Mouse (Mus musculus) embryonic fibroblast, embryonic 13.5 days (primary cell): ENCODE results near the gene Oaf.

Source experiments
- CTCF ChIP-seq: IDR thresholded peaks from 2 replicates; pipeline ENCODE4 v1.5.1; 2011; ENCODE audit warnings: mild to moderate bottlenecking, control low read depth, low read length, moderate library complexity, borderline replicate concordance; ENCODE audit not compliant: insufficient read depth
- POLR2A ChIP-seq: IDR thresholded peaks from 2 replicates; pipeline ENCODE4 v1.6.1; 2011; ENCODE audit warnings: low read depth, mild to moderate bottlenecking, control low read depth, low read length, moderate library complexity

- TF ChIP-seq CTCF: no peak
- no peak for TF ChIP-seq POLR2A
These were observed 13.6 kb upstream of the Oaf start for GRCm38 (mm10) chr9:43253271-43253681.
